Mouse (Mus musculus) frontal cortex, adult 2 months (tissue): ENCODE measurements around the gene Slc6a4. TPM values are rescaled to one million over a fixed set of nuclear protein-coding genes. Genes with fewer than 3 reads are reported as not detected.
A peak's percentile ranks its signal among the peaks of the same experiment; 100 is the strongest.
"Not testable (repeated sequence)": the region's sequence is repeated elsewhere in the genome, so short reads cannot be mapped to it uniquely, and the experiment has no call there.

Experiments
- DNase-seq, 2 experiments: peaks; one replicate each; pipeline ENCODE4 v3.0.0; 2022; ENCODE audit warnings: low spot score in 1 of 2; ENCODE audit errors: extremely low spot score in 1 of 2
- polyA plus RNA-seq: library from polyadenylated mRNA; depleted of rRNA; stranded (reverse); fragments of >200 nt; gene quantifications from 2 replicates; pipeline ENCODE4 v1.2.3, GENCODE M21; 2012

Slc6a4 gene
- polyA plus RNA-seq, 1 experiment, result 0.20 TPM

- no peak for DNase-seq
Observed at GRCm38 (mm10) chr11:77010762-77011475, 12.5 kb downstream of the Slc6a4 start.

GRCm38 (mm10) chr11:77018046-77018445, 19.6 kb downstream of the Slc6a4 start:
- no peak for DNase-seq

GRCm38 (mm10) chr11:77019539-77019938, 21.1 kb downstream of the Slc6a4 start:
- no peak for DNase-seq

- no peak for DNase-seq
Observed at GRCm38 (mm10) chr11:77021749-77022396, 23.5 kb downstream of the Slc6a4 start.

DNA sequence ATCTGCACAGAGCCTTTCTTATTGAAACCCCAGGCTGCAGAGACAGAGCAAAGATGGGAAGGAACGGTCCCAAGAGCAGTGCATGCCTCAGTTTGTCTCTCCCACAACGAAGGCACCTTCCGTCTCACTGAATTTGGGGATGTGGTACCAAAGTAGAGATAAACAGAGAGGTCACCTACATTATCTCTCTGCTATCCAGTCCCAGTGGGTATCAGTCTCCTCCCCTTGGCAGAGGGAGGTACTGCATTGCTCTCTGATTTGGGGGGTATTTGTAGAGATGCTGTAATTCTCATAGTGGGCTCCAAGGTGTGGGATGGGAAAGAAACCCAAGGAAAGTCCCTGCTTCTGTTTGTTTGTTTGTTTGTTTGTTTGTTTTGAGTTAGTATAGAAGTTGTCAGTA, 28.2 kb downstream of the Slc6a4 start:
- no peak for DNase-seq

- DNase-seq, result no peak
Observed at GRCm38 (mm10) chr11:77028157-77028556, 29.8 kb downstream of the Slc6a4 start.

DNA sequence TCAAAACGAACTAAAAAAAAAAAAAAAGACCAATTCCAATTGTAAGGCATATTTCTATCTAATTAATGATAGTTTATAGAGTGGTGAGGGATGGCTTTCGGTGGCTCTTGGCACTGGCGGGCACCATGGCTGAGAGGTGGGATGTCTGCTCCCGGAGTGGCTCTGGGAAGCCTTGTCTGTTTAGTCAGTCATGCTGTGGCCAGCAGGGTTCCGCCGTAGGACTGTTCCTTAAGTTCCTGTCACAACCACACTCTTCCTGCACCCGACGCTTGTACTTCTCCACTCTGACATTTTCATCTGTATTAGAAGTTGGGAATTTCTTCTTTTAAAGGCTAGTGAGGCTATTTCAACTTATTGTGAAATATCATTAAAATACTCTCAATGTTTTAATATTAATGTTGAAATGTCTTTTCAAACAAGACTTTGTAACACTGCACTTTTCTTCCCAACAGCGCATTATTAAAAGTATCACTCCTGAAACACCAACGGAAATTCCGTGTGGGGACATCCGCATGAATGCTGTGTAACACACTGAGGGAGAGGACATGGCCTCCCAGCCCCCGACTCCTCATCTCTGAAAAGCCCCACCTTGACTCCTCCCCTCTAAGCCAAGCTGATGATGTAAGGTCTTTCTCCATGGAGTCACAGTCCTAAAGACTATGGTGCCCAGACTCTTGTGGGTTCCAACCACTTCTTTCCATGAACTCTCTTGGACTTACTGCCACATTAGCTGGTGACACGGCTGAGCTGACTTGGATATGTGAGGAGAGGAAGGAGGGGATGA, 32.9 kb downstream of the Slc6a4 start:
- no peak for DNase-seq

DNA sequence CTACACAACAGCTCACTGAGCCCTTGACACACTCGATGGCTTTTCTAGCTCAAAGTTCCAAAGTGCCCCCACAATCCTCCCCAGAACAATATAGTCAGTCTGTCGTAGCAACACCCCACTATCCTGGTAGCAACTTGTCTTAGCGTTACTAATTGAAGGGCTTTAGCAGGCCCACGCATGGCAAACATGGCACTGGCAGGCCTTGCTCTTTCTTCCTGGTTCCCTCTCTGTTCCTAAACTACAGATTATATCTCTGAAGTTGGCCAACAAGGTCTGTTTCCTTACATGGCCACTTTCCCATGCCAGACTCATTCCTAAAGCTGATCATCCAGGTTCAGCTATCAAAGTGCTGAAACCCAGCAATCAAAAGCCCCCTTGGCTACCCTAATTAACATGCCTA, 43.5 kb downstream of the Slc6a4 start:
- DNase-seq, result no peak

DNA sequence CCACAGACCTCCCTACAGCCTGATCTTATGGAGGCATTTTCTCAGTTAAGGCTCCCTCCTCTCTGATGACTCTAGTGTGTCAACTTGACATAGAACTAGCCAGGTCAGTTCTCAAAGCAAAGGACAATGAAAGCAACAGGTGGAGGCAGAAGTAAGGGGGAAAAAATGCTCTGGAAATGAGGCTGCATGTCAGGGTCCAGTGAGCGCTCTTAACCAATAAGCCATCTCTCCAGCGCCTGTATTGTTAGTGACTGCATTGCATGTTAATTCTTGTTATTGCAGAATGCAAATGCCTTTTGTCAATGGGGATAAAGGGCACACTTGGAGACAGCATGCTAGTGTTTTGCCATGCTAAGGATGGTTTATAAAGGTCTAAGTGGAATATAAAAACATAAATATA, 44.4 kb downstream of the Slc6a4 start:
- DNase-seq, result no peak

DNA sequence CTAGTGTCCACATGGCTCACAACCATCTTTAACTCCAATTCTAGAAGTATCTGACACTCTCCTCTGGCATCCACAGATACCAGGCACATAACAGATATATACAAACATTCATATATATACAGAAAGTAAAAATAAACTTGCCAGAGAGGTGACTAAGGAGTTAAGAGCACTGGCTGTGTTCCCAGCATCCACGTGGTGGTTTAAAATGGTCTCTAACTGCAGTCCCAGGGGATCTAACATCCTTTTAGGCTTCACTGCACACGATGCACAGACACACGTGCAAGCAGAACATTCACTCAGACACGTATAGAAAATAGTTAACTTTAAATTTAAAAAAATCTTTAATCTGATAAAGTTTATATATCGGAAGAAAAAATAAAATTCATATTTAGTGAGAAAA, 63.5 kb downstream of the Slc6a4 start:
- no peak for DNase-seq

DNA sequence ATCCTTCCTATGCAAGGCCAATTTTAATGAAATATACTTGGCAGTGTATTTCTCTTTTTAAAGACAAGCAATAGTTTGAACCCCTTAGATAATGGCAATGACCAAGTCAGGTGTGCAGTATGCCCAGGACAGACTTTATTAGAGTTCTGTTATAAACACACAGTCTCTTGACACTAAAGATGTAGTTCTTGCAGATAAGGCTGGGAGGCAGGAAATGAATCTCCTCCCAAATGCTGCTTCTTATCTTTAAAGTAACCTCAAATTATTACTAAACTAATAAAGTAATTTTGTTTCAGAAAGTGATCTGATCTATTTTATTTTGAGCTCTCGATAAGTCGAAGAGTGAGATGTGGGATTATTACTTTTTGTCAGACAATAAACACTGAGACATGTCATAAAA, 65.0 kb downstream of the Slc6a4 start:
- no peak for DNase-seq

DNA sequence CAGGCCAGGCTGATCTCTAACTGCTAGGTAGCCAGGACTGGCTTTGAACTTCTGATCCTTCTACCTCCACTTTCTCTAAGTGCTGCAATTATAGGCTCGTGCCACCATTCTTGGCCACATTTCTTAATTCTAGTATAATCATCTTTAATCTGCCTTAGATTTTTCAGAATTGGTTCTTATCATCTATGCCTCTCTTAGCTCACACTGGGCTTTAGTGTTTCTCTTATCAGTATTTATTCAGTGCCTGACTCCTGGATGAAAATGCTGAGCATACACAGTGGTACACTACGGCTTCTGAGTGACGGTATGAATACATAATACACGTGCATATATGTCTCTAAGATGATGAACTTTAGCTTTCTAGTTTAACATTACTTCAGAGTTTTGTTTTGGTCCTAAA, 70.4 kb downstream of the Slc6a4 start:
- DNase-seq, result no peak

DNA sequence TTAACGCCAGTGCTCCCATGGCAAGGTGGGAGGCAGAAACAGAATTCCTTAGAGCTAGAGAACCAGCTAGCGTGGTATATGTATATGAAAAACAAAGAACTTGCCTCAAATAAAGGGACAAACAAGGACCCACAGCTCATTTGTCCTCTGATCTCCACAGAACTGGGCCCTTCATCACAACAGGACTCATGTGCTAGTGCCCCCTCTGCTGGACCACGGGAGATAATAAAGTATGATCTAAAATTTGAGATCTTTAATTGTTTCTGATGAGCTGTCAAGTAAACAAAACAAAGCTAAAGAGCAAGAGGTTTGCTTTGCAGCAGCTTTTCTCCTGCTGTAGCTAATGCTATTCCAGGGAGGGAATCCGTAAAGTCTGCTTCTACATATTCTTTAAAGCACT, 72.3 kb downstream of the Slc6a4 start:
- DNase-seq, result peak in 1 of 2 experiments; percentile 30

DNA sequence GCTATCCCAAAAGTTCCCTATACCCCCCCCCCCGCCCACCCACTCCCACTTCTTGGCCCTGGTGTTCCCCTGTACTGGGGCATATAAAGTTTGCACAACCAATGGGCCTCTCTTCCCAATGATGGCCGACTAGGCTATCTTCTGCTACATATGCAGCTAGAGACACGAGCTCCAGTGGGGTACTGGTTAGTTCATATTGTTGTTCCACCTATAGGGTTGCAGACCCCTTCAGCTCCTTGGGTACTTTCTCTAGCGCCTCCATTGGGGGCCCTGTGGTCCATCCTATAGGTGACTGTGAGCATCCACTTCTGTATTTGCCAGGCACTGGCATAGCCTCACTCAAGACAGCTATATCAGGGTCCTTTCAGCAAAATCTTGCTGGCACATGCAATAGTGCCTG, 78.9 kb downstream of the Slc6a4 start:
- not testable (repeated sequence) for DNase-seq

GRCm38 (mm10) chr11:77077792-77078191, 79.4 kb downstream of the Slc6a4 start:
- DNase-seq, result peak in 1 of 2 experiments; percentile 14

DNA sequence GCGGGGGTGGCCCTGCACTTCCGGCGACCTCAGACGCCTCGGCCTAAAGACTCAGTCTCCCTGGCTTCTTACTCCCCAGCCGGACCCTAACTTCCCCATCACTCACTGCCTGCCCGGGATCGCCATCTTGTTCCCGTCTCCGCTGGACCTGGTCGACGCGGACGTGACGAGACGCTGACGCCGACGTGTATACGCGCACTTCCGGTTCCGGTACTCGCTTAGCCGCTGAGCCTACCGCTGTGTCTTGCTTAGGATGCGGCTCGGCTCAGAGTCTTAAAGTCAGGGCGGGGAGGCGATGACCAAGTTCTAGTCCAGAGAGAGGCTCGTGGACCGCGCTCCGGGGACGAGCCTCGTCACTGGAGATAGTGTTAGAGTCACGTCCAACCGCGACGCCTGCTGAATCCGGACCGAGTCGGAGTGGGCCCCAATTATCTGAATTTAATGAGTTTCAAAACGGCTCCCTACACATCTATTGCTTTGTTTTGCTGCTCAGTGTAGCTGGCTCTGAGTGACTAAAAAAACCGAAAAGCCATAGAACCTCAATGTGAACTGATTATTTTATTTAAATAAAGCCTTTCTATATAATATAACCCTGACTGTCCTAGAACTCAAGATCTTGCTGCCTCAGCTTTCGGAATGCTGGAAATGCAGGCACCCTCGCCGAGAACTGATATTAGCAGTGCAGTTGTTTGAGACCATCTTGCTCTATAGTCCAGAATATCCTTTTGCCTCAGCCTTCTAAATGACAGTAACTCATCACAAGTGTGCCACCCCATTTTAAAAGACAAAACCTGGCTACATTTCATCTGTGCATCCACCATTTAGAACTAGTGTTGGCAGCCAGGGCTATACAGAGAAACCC, 80.1 kb downstream of the Slc6a4 start, which contains the start of gene Nsrp1:
Nsrp1 (minus strand) TSS at position 163 of the 862 bp plus-strand sequence.
- peak; percentile 87 to 94 for DNase-seq

- no peak for DNase-seq
Observed at GRCm38 (mm10) chr11:77079361-77079760, 81.0 kb downstream of the Slc6a4 start.
